Mouse (Mus musculus): ENCODE data around the gene Sh3rf3.

- TF ChIP-seq CTCF (IDR thresholded peaks at IDR 0.05; ENCODE audit: low read depth) = no peak
- TF ChIP-seq EP300 (IDR thresholded peaks at IDR 0.05; ENCODE audit: low read depth) = no peak
Observed at GRCm38 (mm10) chr10:58864735-58865134, 51.6 kb downstream of the Sh3rf3 start.

Data from liver, embryonic 14.5 days (tissue).